Mouse (Mus musculus): ENCODE results near the gene Supt3.

GRCm38 (mm10) chr17:45073779-45074178 lies 296.8 kb downstream of the Supt3 start:
- no peak for TF ChIP-seq FLI1 (IDR thresholded peaks at IDR 0.05; ENCODE audit: low read length)
- no peak for TF ChIP-seq GATA1 (IDR thresholded peaks at IDR 0.05; ENCODE audit: borderline replicate concordance, low read length)
